Mouse (Mus musculus) bone marrow macrophage, adult 2 months (primary cell): ENCODE measurements around the gene Acer3.

Experiments used
- CTCF ChIP-seq: IDR thresholded peaks from 2 replicates; pipeline ENCODE4 v1.5.1; 2012; ENCODE audit warnings: low read depth, mild to moderate bottlenecking, low read length, moderate library complexity
- POLR2A ChIP-seq: IDR thresholded peaks from 2 replicates; pipeline ENCODE4 v1.6.1; 2012; ENCODE audit warnings: mild to moderate bottlenecking, low read depth, low read length, borderline replicate concordance

DNA sequence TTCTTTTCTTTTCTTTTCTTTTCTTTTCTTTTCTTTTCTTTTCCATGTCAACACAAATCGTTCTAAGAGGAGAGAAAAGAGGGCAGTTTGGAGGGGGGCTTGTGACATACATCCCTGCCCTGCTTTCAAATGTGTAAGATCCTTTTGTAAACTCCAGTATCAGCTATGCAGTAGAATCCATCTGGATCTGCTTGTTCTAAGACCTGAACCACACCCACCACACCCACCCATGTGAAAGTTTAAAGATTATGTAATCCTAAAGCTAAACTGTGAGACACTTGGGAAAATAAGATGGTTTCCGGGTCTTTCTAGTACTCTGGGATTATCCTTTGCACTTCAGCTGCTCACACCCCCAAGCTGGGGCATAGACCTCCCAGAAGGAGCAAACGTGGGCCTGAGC, 21.2 kb upstream of the Acer3 start:
- no peak for TF ChIP-seq CTCF
- no peak for TF ChIP-seq POLR2A
